17 mouse cellular contexts compared by ENCODE assay signal in genomic region chr16:41777586-41777985, GRCm38 (mm10).
DNase-seq lines count a peak whose midpoint lies in the region; ATAC-seq and TF ChIP-seq lines count a peak whose summit lies in the region.
"Had no signal": no experiment of that assay in that cellular context is flagged by ENCODE, and none has a peak within 500 bp of the region (broad histone marks: within the 10 kb centered on the region; RNA-seq: fewer than 3 reads in every experiment).

No protein-coding gene starts in this region.

- no peak overlapping the region for H3K4me3 ChIP-seq in kidney, adult 2 months (ENCODE audit: insufficient read depth, low read depth, low read length)
- no peak overlapping the region for H3K4me3 ChIP-seq in heart, embryonic 15.5 days
- H3K4me3 ChIP-seq in kidney, embryonic 15.5 days (replicated peaks), result no peak overlapping the region
- no peak overlapping the region for H3K4me3 ChIP-seq in hindbrain, embryonic 10.5 days
- H3K4me3 ChIP-seq: layer of hippocampus, adult 2 months; limb, embryonic 15.5 days; midbrain, embryonic 12.5 days had no signal

- no peaks in the 10 kb centered on the region for H3K9me3 ChIP-seq in heart, embryonic 15.5 days (replicated peaks)
- H3K9me3 ChIP-seq in kidney, embryonic 15.5 days (replicated peaks), result no peaks in the 10 kb centered on the region
- no peaks in the 10 kb centered on the region for H3K9me3 ChIP-seq in hindbrain, embryonic 10.5 days
- H3K9me3 ChIP-seq: limb, embryonic 15.5 days; midbrain, embryonic 12.5 days had no signal

- H3K4me2 ChIP-seq in heart, embryonic 15.5 days, result 0 out of 2 replicates have a peak overlapping the region, but pooled peaks have one; percentile 21
- H3K4me2 ChIP-seq in kidney, embryonic 15.5 days, result no peak overlapping the region
- H3K4me2 ChIP-seq: limb, embryonic 15.5 days; midbrain, embryonic 12.5 days had no signal

- H3K4me1 ChIP-seq in kidney, adult 2 months (ENCODE audit: control insufficient read depth, insufficient read depth, low read length), result no peaks in the 10 kb centered on the region
- H3K4me1 ChIP-seq in heart, embryonic 15.5 days (replicated peaks), result peaks cover 3% of the 10 kb centered on the region; the same call in 1 of the 2 replicates
- peaks cover 4% of the 10 kb centered on the region for H3K4me1 ChIP-seq in kidney, embryonic 15.5 days
- H3K4me1 ChIP-seq in hindbrain, embryonic 10.5 days (replicated peaks), result no peaks in the 10 kb centered on the region
- H3K4me1 ChIP-seq: limb, embryonic 15.5 days; midbrain, embryonic 12.5 days had no signal

- no peak overlapping the region for H3K27ac ChIP-seq in kidney, adult 2 months (ENCODE audit: insufficient read depth, low read depth, low read length)
- H3K27ac ChIP-seq in heart, embryonic 15.5 days, result no peak overlapping the region
- no peak overlapping the region for H3K27ac ChIP-seq in kidney, embryonic 15.5 days
- no peak overlapping the region for H3K27ac ChIP-seq in hindbrain, embryonic 10.5 days
- H3K27ac ChIP-seq: layer of hippocampus, adult 2 months; limb, embryonic 15.5 days; midbrain, embryonic 12.5 days had no signal

- no peak for TF ChIP-seq POLR2A in kidney, adult 2 months (IDR thresholded peaks at IDR 0.05; ENCODE audit: low read depth, low read length)

- H3K27me3 ChIP-seq in kidney, adult 2 months (replicated peaks; ENCODE audit: control insufficient read depth, insufficient read depth, low read length), result no peaks in the 10 kb centered on the region
- no peaks in the 10 kb centered on the region for H3K27me3 ChIP-seq in heart, embryonic 15.5 days
- H3K27me3 ChIP-seq in kidney, embryonic 15.5 days, result no peaks in the 10 kb centered on the region
- no peaks in the 10 kb centered on the region for H3K27me3 ChIP-seq in hindbrain, embryonic 10.5 days (ENCODE audit: insufficient read depth, poor library complexity, severe bottlenecking)
- H3K27me3 ChIP-seq: limb, embryonic 15.5 days; midbrain, embryonic 12.5 days had no signal

- 55% methylated on average over 1 of the region's 1 CpGs for WGBS in kidney, adult 2 months
- 20% methylated on average over 1 of the region's 1 CpGs for WGBS in heart, embryonic 15.5 days
- WGBS in kidney, embryonic 15.5 days, result 36% methylated on average over 1 of the region's 1 CpGs
- 64% methylated on average over 1 of the region's 1 CpGs for WGBS in hindbrain, embryonic 10.5 days

- no peak overlapping the region for H3K9ac ChIP-seq in heart, embryonic 15.5 days
- H3K9ac ChIP-seq in kidney, embryonic 15.5 days, result no peak overlapping the region
- H3K9ac ChIP-seq: limb, embryonic 15.5 days; midbrain, embryonic 12.5 days had no signal

- peak; percentile 5 for DNase-seq in kidney, adult 2 months
- DNase-seq in kidney, adult 8-10 months, result no peak
- DNase-seq in lung, postnatal 25 days (ENCODE audit: low spot score), result peak; percentile 18
- DNase-seq in adrenal gland, postnatal 14 days, result no peak
- DNase-seq in c-Kit-positive CD71-positive TER-119-positive erythroid progenitor cells, embryonic 14.5 days (ENCODE audit: low spot score), result no peak
- no peak for DNase-seq in hindbrain, embryonic 10.5 days (ENCODE audit: low spot score)
- DNase-seq: adrenal gland, adult 2 months; cerebellum, adult 9-10 months; embryo, embryonic 11 days; gastrocnemius, postnatal 25 days; right cerebral cortex, postnatal 4 days; thymus, postnatal 36 days had no signal

- no peaks in the 10 kb centered on the region for H3K36me3 ChIP-seq in kidney, adult 2 months (ENCODE audit: control insufficient read depth, insufficient read depth, low read length)
- no peaks in the 10 kb centered on the region for H3K36me3 ChIP-seq in heart, embryonic 15.5 days
- no peaks in the 10 kb centered on the region for H3K36me3 ChIP-seq in kidney, embryonic 15.5 days
- H3K36me3 ChIP-seq in hindbrain, embryonic 10.5 days, result no peaks in the 10 kb centered on the region
- H3K36me3 ChIP-seq: limb, embryonic 15.5 days; midbrain, embryonic 12.5 days had no signal

- ATAC-seq in heart, embryonic 15.5 days (replicated peaks; ENCODE audit: insufficient number of reproducible peaks, insufficient read depth, low FRiP score, low read depth), result peak; percentile 73; the same call in 1 of the 2 replicates
- ATAC-seq in kidney, embryonic 15.5 days (replicated peaks; ENCODE audit: low FRiP score), result peak; percentile 79; the same call in 1 of the 2 replicates

- no peak for TF ChIP-seq CTCF in kidney, adult 2 months (conservative IDR thresholded peaks at IDR 0.05; ENCODE audit: insufficient read depth, insufficient read length, low read depth, low read length)

Comparison
In these comparisons a context has a peak if more than half of its experiments do, and no peak if none do; other contexts are left out.
1. DNase-seq: peak in kidney, adult 2 months (single experiment) and lung, postnatal 25 days (single experiment); none in kidney, adult 8-10 months (0 of 2), adrenal gland, postnatal 14 days (single experiment), c-Kit-positive CD71-positive TER-119-positive erythroid progenitor cells, embryonic 14.5 days (single experiment) and hindbrain, embryonic 10.5 days (single experiment).